Mouse (Mus musculus) liver, embryonic 14.5 days (tissue): ENCODE measurements around the gene Gpr141. TPM values are rescaled to one million over a fixed set of nuclear protein-coding genes. Genes with fewer than 3 reads are reported as not detected.

Experiments used
- ATAC-seq: fragments of 200-750 bp; cut with Nextera tagmentation; 2 replicates; pipeline ENCODE4 v1.8.0; 2017; ENCODE audit warnings: moderate number of reproducible peaks, mild to moderate bottlenecking, moderate library complexity; ENCODE audit not compliant: insufficient read depth
- DNase-seq, 3 experiments: peaks; one replicate each; pipeline ENCODE4 v3.0.0-alpha.2; 2012 to 2013; ENCODE audit warnings: low read depth in 3 of 3, low spot score in 3 of 3
- H3K27ac ChIP-seq: fragments of 300-500 bp; sonication (generic); 2 replicates; pipeline ENCODE4 v1.5.1; 2014; ENCODE audit warnings: moderate library complexity, mild to moderate bottlenecking, control low read depth, inconsistent platforms
- H3K27me3 ChIP-seq: fragments of 300-500 bp; sonication (generic); 2 replicates; pipeline ENCODE4 v1.6.1; 2014; ENCODE audit warnings: mild to moderate bottlenecking, low read length, moderate library complexity; ENCODE audit not compliant: control insufficient read depth, insufficient read depth
- H3K36me3 ChIP-seq: fragments of 300-500 bp; sonication (generic); replicated peaks from 2 replicates; pipeline ENCODE4 v1.6.1; 2014; ENCODE audit warnings: low read depth; ENCODE audit not compliant: control insufficient read depth, insufficient read depth
- H3K4me1 ChIP-seq, 2 experiments: fragments of 200-500 bp in 1 of 2; fragments of 300-500 bp in 1 of 2; sonication (generic) in 1 of 2; replicated peaks; 2 replicates each; pipeline ENCODE4 v1.6.1; 2012 to 2014; ENCODE audit warnings: antibody characterized with exemption in 1 of 2, inconsistent platforms in 1 of 2, low read length in 1 of 2; ENCODE audit not compliant: control insufficient read depth in 2 of 2, insufficient read depth in 2 of 2
- H3K4me2 ChIP-seq: fragments of 300-500 bp; sonication (generic); 2 replicates; pipeline ENCODE4 v1.6.1; 2014; ENCODE audit warnings: low read depth, mild to moderate bottlenecking, control low read depth, moderate library complexity
- H3K4me3 ChIP-seq, 2 experiments: fragments of 200-500 bp in 1 of 2; fragments of 300-500 bp in 1 of 2; sonication (generic) in 1 of 2; 2 replicates each; pipeline ENCODE4 v1.5.1; 2012 to 2014; ENCODE audit warnings: low read depth in 2 of 2, low read length in 2 of 2, mild to moderate bottlenecking in 2 of 2, control low read depth in 1 of 2, inconsistent platforms in 1 of 2, moderate library complexity in 1 of 2; ENCODE audit not compliant: insufficient read depth in 1 of 2
- H3K9ac ChIP-seq: fragments of 300-500 bp; sonication (generic); replicated peaks from 2 replicates; pipeline ENCODE4 v1.6.1; 2014; ENCODE audit warnings: mild to moderate bottlenecking, control low read depth, moderate library complexity
- H3K9me3 ChIP-seq: fragments of 300-500 bp; sonication (generic); 2 replicates; pipeline ENCODE4 v1.6.1; 2016; ENCODE audit warnings: low read length, mixed read lengths; ENCODE audit not compliant: control insufficient read depth
- CTCF ChIP-seq: IDR thresholded peaks from 2 replicates; pipeline ENCODE4 v1.5.1; 2016; ENCODE audit warnings: antibody characterized with exemption, low read depth, control low read depth
- EP300 ChIP-seq: IDR thresholded peaks from 2 replicates; pipeline ENCODE4 v1.6.1; 2016; ENCODE audit warnings: antibody characterized with exemption, low read depth
- WGBS: fragments of 180-500 bp; shearing (Covaris S2); extraction: QIAGEN DNeasy Blood & Tissue Kit; methylation state at CpG from one replicate; pipeline ENCODE4 v1.1.7; 2014; ENCODE audit not compliant: insufficient replicate concordance; 5-methylcytosine and 5-hydroxymethylcytosine counted together
- polyA plus RNA-seq, 2 experiments: library from polyadenylated mRNA; depleted of rRNA in 1 of 2; stranded (reverse) in 1 of 2; unstranded in 1 of 2; fragments of >200 nt; fragmentation: Nextera tagmentation in 1 of 2; extraction: Ambion mirVana in 1 of 2; gene quantifications; 2 replicates each; pipeline versions ENCODE4 v1.2.1 to v1.2.3; 2012 to 2014

Gpr141 gene
- polyA plus RNA-seq (2012; rRNA removed) (0.32 and 0.65 TPM in 2 replicates), polyA plus RNA-seq (2014; fragmentation: Nextera tagmentation; extraction: Ambion mirVana) (1.6 and 2.8 TPM in 2 replicates)

- no peak within 1 kb of the TSS for H3K27ac ChIP-seq
- H3K4me1 ChIP-seq: no peaks in the 10 kb centered on the region
- WGBS: 20% methylated on average over 3 of the region's 3 CpGs
- no peak for ATAC-seq
- no peak within 1 kb of the TSS for H3K4me2 ChIP-seq
- H3K9me3 ChIP-seq: no peaks in the 10 kb centered on the region
- no peak within 1 kb of the TSS for H3K4me3 ChIP-seq
- no peaks in the 10 kb centered on the region for H3K27me3 ChIP-seq
- no peaks in the 10 kb centered on the region for H3K36me3 ChIP-seq
- TF ChIP-seq CTCF: no peak
- TF ChIP-seq EP300: no peak
- no peak for DNase-seq
- no peak within 1 kb of the TSS for H3K9ac ChIP-seq
Observed at GRCm38 (mm10) chr13:19824071-19824470, at the start of gene Gpr141. TSS of gene Gpr141 (minus strand) at chr13:19824257.

- Histone ChIP-seq H3K36me3 (no peaks in the 10 kb centered on the region), H3K27me3 (no peaks in the 10 kb centered on the region), H3K9ac (no peak overlapping the region), H3K9me3 (no peaks in the 10 kb centered on the region), H3K4me1 (no peaks in the 10 kb centered on the region), H3K4me3 (no peak overlapping the region), H3K4me2 (no peak overlapping the region), H3K27ac (no peak overlapping the region)
- no peak for TF ChIP-seq CTCF
- no peak for TF ChIP-seq EP300
- ATAC-seq (no peak), DNase-seq (no peak)
Observed at GRCm38 (mm10) chr13:19864241-19864640, 40.2 kb upstream of the Gpr141 start.

- ATAC-seq (no peak), DNase-seq (peak in 1 of 3 experiments; percentile 17)
- Histone ChIP-seq H3K4me2 (no peak overlapping the region), H3K4me1 (0 out of 4 replicates have a peak, but pooled peaks cover 0 to 2% of the 10 kb centered on the region in 2 experiments), H3K9ac (no peak overlapping the region), H3K4me3 (no peak overlapping the region), H3K27me3 (no peaks in the 10 kb centered on the region), H3K36me3 (no peaks in the 10 kb centered on the region), H3K27ac (no peak overlapping the region), H3K9me3 (no peaks in the 10 kb centered on the region)
- 11% methylated on average over 9 of the region's 9 CpGs for WGBS
- TF ChIP-seq EP300: no peak
- no peak for TF ChIP-seq CTCF
Observed at GRCm38 (mm10) chr13:19854629-19855333, 30.7 kb upstream of the Gpr141 start.

- Histone ChIP-seq H3K4me2 (no peak overlapping the region), H3K27me3 (no peaks in the 10 kb centered on the region), H3K9ac (no peak overlapping the region), H3K4me3 (no peak overlapping the region), H3K36me3 (no peaks in the 10 kb centered on the region), H3K9me3 (no peaks in the 10 kb centered on the region), H3K4me1 (0 out of 4 replicates have a peak, but pooled peaks cover 0 to 2% of the 10 kb centered on the region in 2 experiments), H3K27ac (no peak overlapping the region)
- 8% methylated on average over 2 of the region's 2 CpGs for WGBS
- ATAC-seq (no peak), DNase-seq (no peak)
- TF ChIP-seq CTCF: no peak
- TF ChIP-seq EP300: no peak
Observed at GRCm38 (mm10) chr13:19854049-19854448, 30.0 kb upstream of the Gpr141 start.

GRCm38 (mm10) chr13:19843448-19843847 is 19.4 kb upstream of the Gpr141 start:
- 61% methylated on average over 2 of the region's 2 CpGs for WGBS
- no peak for DNase-seq
- Histone ChIP-seq H3K9me3 (no peaks in the 10 kb centered on the region), H3K36me3 (no peaks in the 10 kb centered on the region), H3K4me2 (no peak overlapping the region), H3K9ac (no peak overlapping the region), H3K27me3 (no peaks in the 10 kb centered on the region), H3K4me1 (no peaks in the 10 kb centered on the region), H3K4me3 (no peak overlapping the region), H3K27ac (no peak overlapping the region)
- no peak for ATAC-seq
- TF ChIP-seq EP300: no peak
- no peak for TF ChIP-seq CTCF
